Mouse (Mus musculus): Measurements from ENCODE around the gene Nfia.

The Nfia gene

DNA sequence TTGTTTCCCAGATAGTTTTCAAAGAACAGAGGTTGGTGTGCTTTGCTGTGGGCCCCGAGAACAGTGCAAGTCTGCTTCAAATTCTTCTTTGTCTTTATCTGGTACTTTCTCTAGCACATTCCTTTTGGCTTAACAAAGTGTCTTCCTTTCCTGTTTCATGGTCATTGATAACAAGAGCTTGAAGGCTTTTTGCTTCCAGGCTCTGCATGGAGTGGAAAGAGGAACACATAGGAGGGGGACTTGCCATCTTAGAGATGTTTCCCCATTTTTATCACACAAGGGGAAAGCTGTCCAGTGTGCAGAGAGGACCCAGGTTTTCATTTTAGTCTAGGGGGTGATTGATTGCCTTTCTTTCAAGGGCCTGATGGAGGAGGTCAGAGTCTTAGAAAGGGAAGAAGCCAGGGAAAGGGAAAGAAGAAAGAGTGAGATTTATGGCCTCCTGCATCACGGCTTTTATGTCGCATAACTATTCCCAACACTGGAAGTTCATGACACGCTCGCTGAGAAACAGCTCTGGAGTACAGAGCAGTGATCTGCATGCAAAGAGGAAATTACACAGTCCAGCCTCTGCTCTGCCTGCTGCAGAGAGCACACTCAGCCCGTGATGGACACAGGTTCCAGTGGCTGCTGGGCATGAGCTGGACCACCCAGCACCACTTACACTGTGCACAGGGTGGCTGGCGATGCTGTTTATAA lies 67.0 kb downstream of the Nfia start:
- DNase-seq (ENCODE audit: low read depth, low spot score), result no peak

DNA sequence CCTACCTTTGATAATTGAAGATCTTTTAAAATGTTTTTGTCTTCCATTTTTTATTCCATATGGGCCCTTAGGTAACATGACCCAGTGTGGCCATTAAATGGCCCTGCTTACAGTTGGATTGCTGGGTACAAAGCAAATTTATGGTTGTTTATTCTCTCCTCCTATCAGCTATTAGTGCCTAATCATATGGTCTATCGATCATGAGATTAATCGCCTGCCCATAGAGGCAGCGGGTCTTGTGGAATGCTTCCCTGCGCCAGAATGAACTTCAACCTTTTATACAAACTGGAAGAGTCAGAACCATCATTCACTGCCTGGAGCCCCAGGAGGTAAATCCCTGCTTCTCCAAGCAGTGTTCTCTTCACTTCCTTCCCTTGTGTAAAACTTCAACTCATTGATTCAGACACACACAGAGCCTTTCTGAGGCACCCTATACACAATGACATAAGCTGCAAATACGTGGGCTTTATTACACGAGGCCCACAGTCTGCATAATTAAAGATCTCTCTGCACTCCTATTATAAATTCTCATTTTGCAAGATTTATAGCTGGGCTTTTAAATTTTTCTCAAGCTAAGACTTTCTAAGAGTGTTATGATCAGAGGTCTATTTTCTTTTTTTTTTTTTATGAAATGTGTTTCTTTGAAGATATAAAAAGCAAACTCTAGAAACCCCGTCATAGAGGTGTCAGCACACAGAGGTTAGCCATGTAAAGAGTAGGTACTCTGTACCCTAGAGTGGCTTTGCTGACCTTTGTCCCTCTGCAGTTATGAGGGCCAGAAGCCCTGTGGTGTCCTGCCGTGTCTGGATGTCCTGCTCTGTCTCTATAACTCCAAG lies 67.9 kb downstream of the Nfia start:
- no peak for DNase-seq (ENCODE audit: low read depth, low spot score)

- DNase-seq (ENCODE audit: low read depth, low spot score), result no peak
These were observed 68.6 kb downstream of the Nfia start for GRCm38 (mm10) chr4:97841063-97841595.

GRCm38 (mm10) chr4:97841745-97842144 lies 69.2 kb downstream of the Nfia start:
- no peak for DNase-seq (ENCODE audit: low read depth, low spot score)

DNA sequence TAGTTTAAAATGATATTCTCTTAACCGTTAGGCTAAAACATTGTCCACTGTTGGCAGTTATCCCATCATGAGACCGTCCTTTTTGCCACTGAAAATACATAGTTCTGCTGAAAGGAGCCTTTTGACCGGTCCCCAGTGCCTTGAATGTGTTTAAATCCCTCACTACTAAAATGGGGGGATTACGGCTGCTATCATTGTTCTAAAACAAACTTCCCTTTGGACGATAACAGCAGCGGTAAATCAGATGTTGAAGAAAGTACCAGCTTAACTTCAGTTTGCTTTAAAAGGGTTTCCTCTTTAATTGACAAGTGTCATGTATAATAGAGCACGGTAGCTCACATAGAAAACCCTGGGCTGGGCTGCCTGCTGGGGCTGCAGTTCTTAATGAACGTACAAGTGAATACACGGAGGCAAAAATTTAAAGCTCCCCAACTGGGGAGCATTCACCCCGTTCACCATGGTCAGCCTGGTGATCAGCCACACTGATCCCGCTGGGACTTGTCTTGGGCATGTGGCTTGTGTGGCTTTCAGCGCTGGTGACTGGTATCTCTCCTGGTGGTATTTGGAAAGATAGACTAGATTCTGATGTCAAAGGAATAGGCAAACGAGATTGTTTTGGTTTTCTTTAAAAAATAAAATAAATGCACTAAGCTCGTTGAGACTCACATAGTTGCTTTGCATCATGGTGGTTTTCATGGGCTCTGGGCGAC lies 71.6 kb downstream of the Nfia start:
- DNase-seq (ENCODE audit: low read depth, low spot score), result no peak

GRCm38 (mm10) chr4:97844899-97845298 lies 72.4 kb downstream of the Nfia start:
- DNase-seq (ENCODE audit: low read depth, low spot score), result no peak

- no peak for DNase-seq (ENCODE audit: low read depth, low spot score)
These were observed 75.1 kb downstream of the Nfia start for GRCm38 (mm10) chr4:97847653-97848052.

GRCm38 (mm10) chr4:97850991-97851390 lies 78.5 kb downstream of the Nfia start:
- DNase-seq (ENCODE audit: low read depth, low spot score), result no peak

- DNase-seq (ENCODE audit: low read depth, low spot score), result no peak
These were observed 79.2 kb downstream of the Nfia start for GRCm38 (mm10) chr4:97851698-97852097.

- no peak for DNase-seq (ENCODE audit: low read depth, low spot score)
These were observed 80.1 kb downstream of the Nfia start for GRCm38 (mm10) chr4:97852626-97853025.

GRCm38 (mm10) chr4:97854779-97855178 lies 82.2 kb downstream of the Nfia start:
- no peak for DNase-seq (ENCODE audit: low read depth, low spot score)

DNA sequence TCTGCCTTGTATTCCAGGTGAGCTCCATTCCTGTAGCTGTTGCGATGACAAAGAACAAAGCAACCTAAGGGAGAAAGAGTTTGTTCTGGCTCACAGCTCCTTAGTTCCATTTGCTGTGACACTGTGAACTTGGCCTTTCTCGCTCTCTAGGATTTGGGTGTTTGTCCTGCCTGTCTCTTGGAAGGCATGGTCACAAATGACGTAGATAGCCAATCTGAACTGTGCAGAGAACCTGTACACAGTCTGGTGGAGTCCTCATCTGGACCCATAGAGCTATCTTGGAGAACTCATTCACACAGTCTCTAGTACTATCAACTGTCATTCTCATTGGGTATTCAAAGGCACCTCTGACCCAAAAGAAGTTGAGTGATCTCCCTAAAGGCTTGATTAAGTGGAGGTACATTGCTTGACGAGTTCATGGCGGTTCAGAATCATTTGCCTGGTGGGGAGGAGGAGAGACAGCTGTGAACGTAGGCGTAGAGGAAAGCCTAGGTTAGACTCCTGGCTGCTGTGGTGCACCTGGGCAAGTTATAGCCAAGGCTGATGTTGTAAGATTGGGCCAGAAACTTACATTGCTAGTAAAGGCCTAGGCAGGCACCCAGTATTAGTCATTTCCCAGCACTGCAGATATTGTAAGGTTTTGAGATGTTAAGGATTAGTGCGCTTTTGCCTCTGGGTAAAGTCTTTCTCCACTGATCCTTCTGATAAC lies 83.3 kb downstream of the Nfia start:
- DNase-seq (ENCODE audit: low read depth, low spot score), result no peak

DNA sequence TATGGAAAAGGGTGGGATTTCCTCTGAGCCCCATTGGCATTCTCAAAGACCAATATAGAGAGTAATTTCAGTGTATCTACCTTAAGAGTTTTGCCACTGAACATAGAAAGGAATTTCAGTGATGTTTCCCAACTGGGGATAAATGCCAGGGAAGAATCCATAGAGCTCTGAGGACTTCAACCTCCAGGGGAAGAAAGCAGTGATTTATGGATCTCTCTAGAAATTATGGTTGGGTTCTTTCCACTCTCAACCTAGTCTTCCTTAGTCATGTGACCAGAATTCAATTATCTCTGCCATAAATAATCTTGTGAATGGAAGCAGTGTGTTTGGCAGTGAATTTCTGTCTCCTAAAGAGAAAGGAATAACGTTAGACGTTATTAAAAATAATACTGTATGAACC lies 85.0 kb downstream of the Nfia start:
- DNase-seq (ENCODE audit: low read depth, low spot score), result no peak

GRCm38 (mm10) chr4:97859431-97859830 lies 86.9 kb downstream of the Nfia start:
- no peak for DNase-seq (ENCODE audit: low read depth, low spot score)

GRCm38 (mm10) chr4:97860376-97860775 lies 87.8 kb downstream of the Nfia start:
- DNase-seq (ENCODE audit: low read depth, low spot score), result no peak

DNA sequence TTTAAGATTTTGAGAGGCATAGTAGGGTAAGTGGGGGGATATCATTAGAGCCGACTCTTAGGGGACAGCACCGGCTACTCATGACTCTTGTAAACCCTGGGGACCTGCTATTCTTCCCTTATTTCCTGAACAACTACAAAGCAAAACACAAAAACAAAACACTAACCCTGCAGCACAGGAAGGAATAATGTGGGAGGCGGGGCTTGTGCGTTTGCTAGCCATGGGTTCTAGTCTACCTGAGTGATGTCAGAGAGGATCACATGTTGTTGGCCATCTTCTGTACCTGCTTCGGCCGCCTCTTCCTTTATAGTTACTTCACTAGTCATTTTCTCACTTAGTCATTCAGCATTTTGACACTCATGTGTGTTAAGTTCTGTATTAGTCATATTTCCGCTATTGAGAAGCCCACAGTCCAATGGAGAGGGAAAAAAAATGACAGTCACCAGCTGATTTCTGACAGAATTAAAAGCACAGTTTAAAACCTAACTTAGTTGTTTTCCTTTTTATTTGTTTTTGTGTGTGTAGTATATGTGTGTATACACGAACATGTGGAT lies 88.3 kb downstream of the Nfia start:
- DNase-seq (ENCODE audit: low read depth, low spot score), result no peak

- no peak for DNase-seq (ENCODE audit: low read depth, low spot score)
These were observed 89.8 kb downstream of the Nfia start for GRCm38 (mm10) chr4:97862379-97862778.

DNA sequence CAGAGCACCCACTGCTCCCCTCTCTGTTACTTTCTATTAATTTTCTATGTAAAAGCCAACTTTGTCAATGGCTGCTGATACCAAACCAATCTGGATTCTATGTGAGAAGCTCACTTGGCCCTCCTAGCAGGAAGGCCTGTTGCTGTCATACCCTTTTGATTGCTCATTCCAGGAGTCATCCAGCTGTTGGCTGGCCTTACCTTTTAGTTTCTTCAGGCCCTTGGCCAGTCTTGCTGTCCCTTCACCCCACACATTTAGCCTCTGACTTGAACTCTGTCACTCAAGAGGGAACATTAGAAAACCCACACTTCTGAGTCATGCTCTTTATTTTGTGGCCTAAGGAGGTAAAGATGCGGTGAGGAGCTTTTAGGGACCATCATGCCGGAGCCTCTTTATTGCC lies 91.7 kb downstream of the Nfia start:
- no peak for DNase-seq (ENCODE audit: low read depth, low spot score)

- DNase-seq (ENCODE audit: low read depth, low spot score), result no peak
These were observed 92.9 kb downstream of the Nfia start for GRCm38 (mm10) chr4:97865410-97865953.

- DNase-seq (ENCODE audit: low read depth, low spot score), result no peak
These were observed 93.9 kb downstream of the Nfia start for GRCm38 (mm10) chr4:97866463-97866862.

Measured in retina, postnatal 7 days (tissue).